Mouse (Mus musculus) G1E (cell line): Measurements from ENCODE around the gene F11r. TPM values are rescaled to one million over a fixed set of nuclear protein-coding genes. Genes with fewer than 3 reads are reported as not detected.

Experiments
- ATAC-seq: 2 replicates; pipeline ENCODE4 v1.8.0; 2016; ENCODE audit warnings: mild to moderate bottlenecking; ENCODE audit not compliant: insufficient number of reproducible peaks, poor library complexity, low FRiP score, severe bottlenecking; ENCODE audit errors: extremely low read depth
- DNase-seq: peaks from one replicate; pipeline ENCODE4 v3.0.0; 2012; ENCODE audit warnings: low spot score
- H3K27me3 ChIP-seq: 2 replicates; pipeline ENCODE4 v1.6.1; 2012; ENCODE audit warnings: mild to moderate bottlenecking, low read length, inconsistent platforms; ENCODE audit not compliant: insufficient read depth
- H3K36me3 ChIP-seq: replicated peaks from 2 replicates; pipeline ENCODE3; 2012; ENCODE audit warnings: mild to moderate bottlenecking, inconsistent platforms
- H3K4me1 ChIP-seq: 2 replicates; pipeline ENCODE4 v1.6.1; 2012; ENCODE audit warnings: low read depth, low read length, inconsistent platforms, mixed read lengths; ENCODE audit not compliant: insufficient read depth
- H3K4me3 ChIP-seq: 2 replicates; pipeline ENCODE4 v1.5.1; 2012; ENCODE audit warnings: low read depth, mild to moderate bottlenecking, inconsistent platforms, low read length, moderate library complexity, mixed read lengths
- H3K9me3 ChIP-seq: replicated peaks from 2 replicates; pipeline ENCODE4 v1.6.1; 2012; ENCODE audit warnings: inconsistent platforms
- CTCF ChIP-seq: IDR thresholded peaks from 2 replicates; pipeline ENCODE4 v1.5.1; 2012; ENCODE audit warnings: low read depth, low read length, inconsistent platforms, mixed read lengths
- GATA1 ChIP-seq: IDR thresholded peaks from 2 replicates; pipeline ENCODE4 v1.6.1; 2012; ENCODE audit warnings: borderline replicate concordance, low read length, inconsistent platforms, mixed read lengths
- GATA2 ChIP-seq: IDR thresholded peaks from 2 replicates; pipeline ENCODE4 v1.6.1; 2012; ENCODE audit warnings: low read depth, low read length, inconsistent platforms, borderline replicate concordance
- POLR2AphosphoS5 ChIP-seq: IDR thresholded peaks from 2 replicates; pipeline ENCODE4 v1.6.1; 2012; ENCODE audit warnings: low read depth, low read length, inconsistent platforms; ENCODE audit not compliant: insufficient replicate concordance
- TAL1 ChIP-seq: conservative IDR thresholded peaks from 2 replicates; pipeline ENCODE4 v1.6.1; 2012; ENCODE audit warnings: low read depth, low read length, inconsistent platforms, mixed read lengths
- polyA plus RNA-seq: library from polyadenylated mRNA; stranded (reverse); fragments of >175 nt; gene quantifications from 2 replicates; pipeline ENCODE4 v1.2.3, GENCODE M21; 2012
- total RNA-seq, 2 experiments: library from RNA; stranded (forward) in 1 of 2; stranded (reverse) in 1 of 2; fragments of 200-1000 nt in 1 of 2; fragments of >200 nt in 1 of 2; fragmentation: Nextera tagmentation in 1 of 2; gene quantifications; 2 replicates each; pipeline ENCODE4 v1.2.3; 2014 to 2017

Gene F11r
- total and polyA plus RNA-seq, 3 experiments, result 0.11 TPM; not detected in 2

DNA sequence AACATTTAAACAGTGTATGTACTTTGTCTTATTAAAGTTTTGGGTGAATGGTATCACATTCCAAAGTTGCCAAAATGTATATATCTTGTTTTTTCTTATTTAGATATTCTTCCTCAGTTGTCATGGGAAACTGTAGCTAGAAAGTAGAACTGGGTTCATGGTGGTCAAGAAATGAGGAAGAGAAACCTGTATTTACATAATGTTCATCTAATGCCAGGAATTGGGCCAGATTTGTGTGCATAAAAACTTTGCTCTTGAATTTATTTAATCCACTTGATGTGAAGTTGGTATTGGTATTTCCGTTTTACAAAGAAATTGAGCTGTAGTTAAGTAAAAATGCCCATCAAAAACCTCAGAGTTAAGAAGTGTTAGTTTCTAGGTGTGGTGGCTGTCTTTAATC, 27.1 kb upstream of the F11r start:
- Histone ChIP-seq H3K4me3 (no peak overlapping the region), H3K36me3 (peaks cover 17% of the 10 kb centered on the region), H3K9me3 (no peaks in the 10 kb centered on the region), H3K27me3 (peaks cover 24% of the 10 kb centered on the region), H3K4me1 (peaks cover 26% of the 10 kb centered on the region)
- DNase-seq, result no peak
- TF ChIP-seq CTCF (no peak), TAL1 (no peak), GATA2 (no peak), POLR2AphosphoS5 (no peak), GATA1 (no peak)
- no peak for ATAC-seq

DNA sequence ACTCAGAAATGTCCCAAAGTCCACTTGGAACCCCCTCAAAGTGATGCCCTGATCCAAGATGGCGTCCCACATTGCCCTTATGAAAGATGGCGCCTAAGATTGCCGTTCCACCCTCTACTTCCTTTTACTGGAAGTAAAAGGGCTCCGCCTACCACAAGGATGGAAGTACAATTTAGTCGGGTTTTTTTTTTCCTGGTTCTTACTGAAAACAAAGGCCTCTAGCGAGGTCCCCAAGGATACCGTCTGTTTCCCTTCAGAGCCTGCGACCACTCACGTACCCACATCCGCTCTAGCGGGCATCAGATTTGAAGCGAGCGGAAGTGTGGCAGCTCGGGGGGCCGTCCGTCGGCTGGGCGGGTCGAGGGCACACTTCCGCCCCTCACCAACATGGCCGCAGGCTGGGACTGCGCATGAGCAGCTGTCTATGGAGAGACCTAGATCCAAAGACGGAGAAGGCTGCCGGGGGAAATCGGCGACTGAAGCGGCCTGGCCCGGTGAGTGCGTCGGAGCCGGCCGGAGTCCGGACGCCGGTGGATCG, 26.3 kb upstream of the F11r start, which contains the start of gene Usf1:
Usf1 (plus strand) TSS at position 367 of the 538 bp plus-strand sequence.
- no peak for TF ChIP-seq TAL1
- TF ChIP-seq GATA1, result no peak
- TF ChIP-seq CTCF, result no peak
- TF ChIP-seq GATA2, result no peak
- TF ChIP-seq POLR2AphosphoS5, result no peak
- peaks cover 26% of the 10 kb centered on the region for H3K4me1 ChIP-seq
- peaks cover 25% of the 10 kb centered on the region for H3K36me3 ChIP-seq
- peak within 1 kb of the TSS; percentile 87 for H3K4me3 ChIP-seq
- H3K9me3 ChIP-seq, result no peaks in the 10 kb centered on the region
- ATAC-seq, result peak; percentile 84
- peaks cover 19% of the 10 kb centered on the region for H3K27me3 ChIP-seq
- peak; percentile 90 for DNase-seq

DNA sequence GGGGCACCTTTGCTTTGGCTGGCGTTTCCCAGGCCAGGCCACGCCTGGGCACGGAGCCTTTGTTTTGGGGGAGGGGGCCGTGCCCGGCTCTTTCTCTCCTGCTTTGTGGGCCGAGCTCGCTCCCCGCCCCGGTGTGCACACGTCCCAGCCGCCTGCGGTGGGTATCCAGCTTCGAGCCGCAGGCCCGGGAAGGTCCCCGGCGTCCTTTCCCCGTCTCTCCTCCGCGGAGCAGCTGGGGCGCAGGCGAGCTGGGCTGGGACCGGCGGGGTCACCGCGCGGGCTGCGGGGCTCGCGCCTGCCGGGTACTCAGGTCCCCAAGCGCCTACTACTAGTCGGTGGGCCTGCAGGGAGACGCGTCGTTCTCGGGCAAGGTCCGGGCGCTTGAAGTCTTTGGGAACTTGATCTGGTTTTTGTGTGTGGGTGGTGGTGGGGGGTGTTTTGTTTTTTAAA, 25.8 kb upstream of the F11r start:
- no peak for ATAC-seq
- H3K36me3 ChIP-seq, result peaks cover 30% of the 10 kb centered on the region

DNA sequence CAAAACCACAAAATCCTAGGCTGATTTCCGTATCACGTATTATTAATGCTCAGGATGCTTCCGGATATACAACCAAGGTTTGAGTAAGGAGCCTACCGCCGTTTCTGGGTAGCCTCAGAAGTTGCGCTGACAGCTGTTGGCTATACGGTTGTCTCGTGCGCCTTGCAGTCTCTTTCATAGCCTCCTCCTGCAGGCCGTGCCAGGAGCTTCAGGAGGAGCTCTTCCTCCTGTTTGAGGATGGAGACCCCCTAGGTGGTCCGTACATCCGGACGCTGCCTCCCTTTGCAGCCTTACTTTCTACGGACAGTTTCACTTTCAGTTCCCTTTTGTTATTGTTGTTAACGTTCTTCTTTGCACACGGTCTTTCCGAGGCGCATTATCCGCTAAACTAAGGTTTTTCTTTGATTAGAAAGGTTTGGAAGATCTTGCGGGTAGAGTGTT, 25.3 kb upstream of the F11r start:
- TF ChIP-seq POLR2AphosphoS5 (no peak), CTCF (no peak), TAL1 (no peak), GATA2 (no peak), GATA1 (no peak)
- Histone ChIP-seq H3K9me3 (no peaks in the 10 kb centered on the region), H3K27me3 (peaks cover 12% of the 10 kb centered on the region), H3K4me1 (peaks cover 26% of the 10 kb centered on the region), H3K36me3 (peaks cover 35% of the 10 kb centered on the region), H3K4me3 (peak overlapping the region; percentile 87)
- DNase-seq, result peak; percentile 37
- peak; percentile 47 for ATAC-seq

More for the DNA sequence above, 25.8 kb upstream of the F11r start:
- H3K9me3 ChIP-seq, result no peaks in the 10 kb centered on the region
- H3K4me1 ChIP-seq, result peaks cover 26% of the 10 kb centered on the region
- H3K27me3 ChIP-seq, result peaks cover 15% of the 10 kb centered on the region
- TF ChIP-seq GATA1 (no peak), TAL1 (no peak), GATA2 (no peak), POLR2AphosphoS5 (no peak), CTCF (no peak)
- DNase-seq, result peak; percentile 56
- peak overlapping the region; percentile 87 for H3K4me3 ChIP-seq

DNA sequence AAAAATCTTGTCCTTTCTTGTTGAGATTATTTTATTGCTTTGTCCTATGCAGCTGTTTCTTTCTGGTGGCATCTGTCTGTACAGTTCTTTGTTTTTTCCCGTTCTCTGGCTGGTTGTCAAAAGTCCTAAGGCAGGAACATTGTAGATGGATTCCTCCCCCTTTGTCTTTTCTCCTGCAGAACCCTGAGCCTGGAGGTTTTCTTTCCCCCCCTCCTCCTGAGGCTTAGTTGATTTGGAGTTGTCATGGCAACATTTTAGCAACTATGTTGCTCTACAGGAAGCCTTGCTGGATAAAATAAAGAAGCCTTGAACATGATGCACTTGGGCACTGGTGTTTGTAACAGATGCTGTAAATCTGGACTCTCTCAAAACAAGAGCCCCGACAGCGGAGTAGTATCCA, 24.9 kb upstream of the F11r start:
- no peak for TF ChIP-seq POLR2AphosphoS5
- TF ChIP-seq GATA1, result no peak
- H3K4me3 ChIP-seq, result peak overlapping the region; percentile 87
- no peak for DNase-seq
- H3K9me3 ChIP-seq, result no peaks in the 10 kb centered on the region
- no peak for ATAC-seq
- H3K36me3 ChIP-seq, result peaks cover 39% of the 10 kb centered on the region
- H3K27me3 ChIP-seq, result peaks cover 8% of the 10 kb centered on the region
- H3K4me1 ChIP-seq, result peaks cover 26% of the 10 kb centered on the region

DNA sequence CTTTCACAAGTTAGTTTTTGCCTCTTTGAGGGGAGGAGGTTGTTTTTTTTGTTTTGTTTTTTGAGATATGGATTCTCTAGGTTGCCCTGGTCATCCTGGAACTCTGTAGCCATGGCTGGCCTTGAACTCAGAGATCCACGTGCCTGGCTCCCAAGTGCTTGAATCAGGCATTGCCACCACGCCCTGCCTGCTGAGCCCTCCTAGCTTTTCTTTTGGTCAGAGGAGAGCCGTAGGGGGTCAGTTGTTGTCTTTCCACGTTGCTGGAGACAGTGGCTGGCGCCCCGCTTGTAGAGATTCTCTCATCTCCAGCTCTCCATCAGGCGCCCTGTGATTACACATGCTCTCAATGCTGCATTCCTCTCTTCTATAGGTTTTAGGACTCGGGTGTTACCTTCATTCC, 23.7 kb upstream of the F11r start:
- peaks cover 5% of the 10 kb centered on the region; the same call in 1 of the 2 replicates for H3K27me3 ChIP-seq
- ATAC-seq (no peak), DNase-seq (no peak)
- TF ChIP-seq POLR2AphosphoS5, result no peak
- no peak for TF ChIP-seq GATA2
- TF ChIP-seq TAL1, result no peak
- TF ChIP-seq GATA1, result no peak
- no peak for TF ChIP-seq CTCF
- H3K4me3 ChIP-seq, result no peak overlapping the region
- H3K9me3 ChIP-seq, result no peaks in the 10 kb centered on the region
- H3K4me1 ChIP-seq, result peaks cover 25% of the 10 kb centered on the region
- H3K36me3 ChIP-seq, result peaks cover 51% of the 10 kb centered on the region
